Mouse (Mus musculus) MEL (cell line): ENCODE measurements at regions not wholly inside any gene's neighbourhood (a gene's known extent, or its start where the extent isn't known, plus 50 kb on each side); places are given as distances from the start of the nearest gene placed in this dataset.

Experiments
- DNase-seq: peaks from one replicate; pipeline ENCODE4 v3.0.0; 2011; ENCODE audit warnings: low read depth, low spot score
- H3K27ac ChIP-seq: 2 replicates; pipeline ENCODE4 v1.5.1; 2012; ENCODE audit warnings: low read depth, mild to moderate bottlenecking, control low read depth, low read length, moderate library complexity; ENCODE audit not compliant: control insufficient read depth
- H3K27me3 ChIP-seq, 2 experiments: fragments of 150-350 bp in 1 of 2; sonication (generic) in 1 of 2; 2 replicates each; pipeline ENCODE4 v1.6.1; 2012; ENCODE audit warnings: low read length in 2 of 2, mild to moderate bottlenecking in 2 of 2, improper control_type of control experiment in 1 of 2, moderate library complexity in 1 of 2; ENCODE audit not compliant: insufficient read depth in 2 of 2, control insufficient read depth in 1 of 2
- H3K36me3 ChIP-seq, 2 experiments: 2 replicates each; pipeline ENCODE4 v1.6.1; 2012 to 2014; ENCODE audit warnings: low read length in 2 of 2, improper control_type of control experiment in 1 of 2, inconsistent platforms in 1 of 2, mild to moderate bottlenecking in 1 of 2; ENCODE audit not compliant: insufficient read depth in 2 of 2, control insufficient read depth in 1 of 2
- H3K4me1 ChIP-seq, 2 experiments: fragments of 150-350 bp in 1 of 2; sonication (generic) in 1 of 2; 2 replicates each; pipeline ENCODE4 v1.6.1; 2012; ENCODE audit warnings: low read length in 2 of 2, improper control_type of control experiment in 1 of 2, mild to moderate bottlenecking in 1 of 2; ENCODE audit not compliant: insufficient read depth in 2 of 2, control insufficient read depth in 1 of 2
- H3K4me3 ChIP-seq, 2 experiments: fragments of 150-350 bp in 1 of 2; sonication (generic) in 1 of 2; 2 replicates each; pipeline ENCODE4 v1.5.1; 2012; ENCODE audit warnings: low read depth in 2 of 2, low read length in 2 of 2, mild to moderate bottlenecking in 2 of 2, moderate library complexity in 2 of 2, control low read depth in 1 of 2, improper control_type of control experiment in 1 of 2; ENCODE audit not compliant: control insufficient read depth in 1 of 2, insufficient read depth in 1 of 2
- H3K79me2 ChIP-seq: 2 replicates; pipeline ENCODE4 v1.6.1; 2012; ENCODE audit warnings: mild to moderate bottlenecking, low read length, moderate library complexity; ENCODE audit not compliant: control insufficient read depth, poor library complexity, insufficient read depth
- H3K9ac ChIP-seq: 2 replicates; pipeline ENCODE4 v1.6.1; 2012; ENCODE audit warnings: low read depth, mild to moderate bottlenecking, control low read depth, low read length, moderate library complexity; ENCODE audit not compliant: control insufficient read depth, poor library complexity, severe bottlenecking
- H3K9me3 ChIP-seq: fragments of 150-350 bp; sonication (generic); replicated peaks from 2 replicates; pipeline ENCODE4 v1.6.1; 2012; ENCODE audit warnings: mild to moderate bottlenecking, low read length, improper control_type of control experiment, moderate library complexity; ENCODE audit not compliant: insufficient read depth
- BHLHE40 ChIP-seq: IDR thresholded peaks from 2 replicates; pipeline ENCODE4 v1.6.1; 2012; ENCODE audit warnings: low read depth, mild to moderate bottlenecking, inconsistent platforms, low read length, improper control_type of control experiment, borderline replicate concordance
- E2F4 ChIP-seq: IDR thresholded peaks from 2 replicates; pipeline ENCODE4 v1.6.1; 2011; ENCODE audit warnings: low read depth, low read length, improper control_type of control experiment, borderline replicate concordance
- EP300 ChIP-seq, 2 experiments: IDR thresholded peaks; 2 replicates each; pipeline ENCODE4 v1.6.1; 2011; ENCODE audit warnings: improper control_type of control experiment in 2 of 2, low read length in 2 of 2, low read depth in 1 of 2, mild to moderate bottlenecking in 1 of 2
- ETS1 ChIP-seq: IDR thresholded peaks from 2 replicates; pipeline ENCODE4 v1.6.1; 2012; ENCODE audit warnings: low read depth, mild to moderate bottlenecking, inconsistent platforms, low read length, improper control_type of control experiment, moderate library complexity
- GABPA ChIP-seq: IDR thresholded peaks from 2 replicates; pipeline ENCODE4 v1.6.1; 2012; ENCODE audit warnings: low read depth, mild to moderate bottlenecking, inconsistent platforms, low read length, improper control_type of control experiment, moderate library complexity
- GATA1 ChIP-seq: IDR thresholded peaks from 2 replicates; pipeline ENCODE4 v1.6.1; 2011; ENCODE audit warnings: low read depth, low read length, improper control_type of control experiment
- JUND ChIP-seq: IDR thresholded peaks from 2 replicates; pipeline ENCODE4 v1.6.1; 2011; ENCODE audit warnings: low read depth, mild to moderate bottlenecking, improper control_type of control experiment, low read length
- MAFK ChIP-seq: IDR thresholded peaks from 2 replicates; pipeline ENCODE4 v1.6.1; 2011; ENCODE audit warnings: low read depth, mild to moderate bottlenecking, low read length, improper control_type of control experiment, borderline replicate concordance
- MXI1 ChIP-seq: IDR thresholded peaks from 2 replicates; pipeline ENCODE4 v1.6.1; 2011; ENCODE audit warnings: mild to moderate bottlenecking, low read depth, low read length, improper control_type of control experiment
- MYB ChIP-seq: IDR thresholded peaks from 2 replicates; pipeline ENCODE4 v1.6.1; 2011; ENCODE audit warnings: mild to moderate bottlenecking, low read depth, low read length, improper control_type of control experiment
- MYC ChIP-seq: IDR thresholded peaks from 2 replicates; pipeline ENCODE4 v1.6.1; 2011; ENCODE audit warnings: low read depth, mild to moderate bottlenecking, low read length, improper control_type of control experiment, moderate library complexity
- NELFE ChIP-seq: IDR thresholded peaks from 2 replicates; pipeline ENCODE4 v1.6.1; 2011; ENCODE audit warnings: low read depth, low read length, improper control_type of control experiment
- RCOR1 ChIP-seq: IDR thresholded peaks from 2 replicates; pipeline ENCODE4 v1.6.1; 2012; ENCODE audit warnings: low read depth, mild to moderate bottlenecking, inconsistent platforms, low read length, improper control_type of control experiment
- SIN3A ChIP-seq: IDR thresholded peaks from 2 replicates; pipeline ENCODE4 v1.6.1; 2012; ENCODE audit warnings: low read length, improper control_type of control experiment, inconsistent platforms
- SMC3 ChIP-seq: IDR thresholded peaks from 2 replicates; pipeline ENCODE4 v1.6.1; 2011; ENCODE audit warnings: low read depth, low read length, improper control_type of control experiment
- TAL1 ChIP-seq: IDR thresholded peaks from 2 replicates; pipeline ENCODE4 v1.6.1; 2012; ENCODE audit warnings: mild to moderate bottlenecking, inconsistent platforms, low read length, moderate library complexity, mixed read lengths
- TCF12 ChIP-seq: IDR thresholded peaks from 2 replicates; pipeline ENCODE4 v1.6.1; 2014; ENCODE audit warnings: low read depth, mild to moderate bottlenecking, inconsistent platforms, low read length, improper control_type of control experiment, moderate library complexity
- UBTF ChIP-seq: IDR thresholded peaks from 2 replicates; pipeline ENCODE4 v1.6.1; 2012; ENCODE audit warnings: low read depth, mild to moderate bottlenecking, inconsistent platforms, low read length, improper control_type of control experiment, moderate library complexity, borderline replicate concordance; ENCODE audit not compliant: insufficient read depth
- USF1 ChIP-seq: IDR thresholded peaks from 2 replicates; pipeline ENCODE4 v1.6.1; 2014; ENCODE audit warnings: low read depth, mild to moderate bottlenecking, inconsistent platforms, low read length, improper control_type of control experiment, moderate library complexity
- USF2 ChIP-seq, 2 experiments: IDR thresholded peaks; 2 replicates each; pipeline ENCODE4 v1.6.1; 2011 to 2012; ENCODE audit warnings: improper control_type of control experiment in 2 of 2, low read length in 2 of 2, borderline replicate concordance in 1 of 2, inconsistent platforms in 1 of 2, low read depth in 1 of 2, mild to moderate bottlenecking in 1 of 2; ENCODE audit not compliant: insufficient read depth in 1 of 2
- ZKSCAN1 ChIP-seq: IDR thresholded peaks from 2 replicates; pipeline ENCODE4 v1.6.1; 2012; ENCODE audit warnings: low read depth, mild to moderate bottlenecking, inconsistent platforms, low read length, improper control_type of control experiment, moderate library complexity

DNA sequence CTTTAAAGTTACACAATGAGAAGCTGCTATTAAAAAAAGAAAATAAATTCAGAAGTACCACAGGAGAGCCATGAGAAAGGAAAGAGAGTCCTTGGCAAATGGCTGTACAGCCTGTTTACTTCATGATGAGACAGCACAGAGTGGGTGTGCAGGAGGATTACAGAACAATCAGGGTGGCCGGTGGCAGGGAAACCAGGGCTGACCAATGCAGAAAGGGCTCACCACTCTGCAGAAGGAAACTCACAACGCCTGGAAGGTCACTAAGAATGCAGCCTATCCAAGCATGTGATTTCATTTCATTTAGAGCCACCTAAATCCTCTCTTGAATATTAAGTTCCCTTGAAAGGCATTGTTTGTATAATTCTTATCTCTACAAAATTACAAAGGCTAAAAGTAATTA lies 249.3 kb downstream of the Bcl2 start:
- no peaks in the 10 kb centered on the region for H3K79me2 ChIP-seq
- TF ChIP-seq GABPA (no peak), TAL1 (no peak), JUND (no peak), TCF12 (no peak), SMC3 (no peak), UBTF (no peak), MAFK (no peak)
- H3K36me3 ChIP-seq: peaks cover 0 to 60% of the 10 kb centered on the region in 2 experiments; a peak in 2 of 4 replicates
- H3K9me3 ChIP-seq: no peaks in the 10 kb centered on the region
- DNase-seq: no peak
- no peak overlapping the region for H3K27ac ChIP-seq
- no peak overlapping the region for H3K9ac ChIP-seq
- no peaks in the 10 kb centered on the region for H3K27me3 ChIP-seq
- H3K4me1 ChIP-seq: peaks cover 44 to 50% of the 10 kb centered on the region in 2 experiments
- no peak overlapping the region for H3K4me3 ChIP-seq

DNA sequence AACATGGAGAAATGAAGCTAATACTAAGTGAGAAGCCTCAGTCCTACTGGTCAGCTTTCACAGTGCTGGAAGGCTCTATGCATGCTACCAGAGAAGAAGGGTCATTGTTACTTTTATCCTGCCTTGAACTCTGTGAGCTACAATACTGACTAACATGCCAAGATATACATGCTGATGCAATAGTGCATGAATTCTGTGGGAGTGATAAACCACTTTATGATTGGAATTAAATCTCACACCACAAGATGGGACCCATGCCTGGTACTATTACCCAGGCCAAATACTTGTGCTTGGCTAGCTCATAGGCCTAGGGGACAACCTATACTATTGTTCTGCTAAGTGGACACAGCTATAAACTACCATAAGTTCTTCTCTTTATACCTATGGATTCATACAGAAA lies 251.5 kb downstream of the Bcl2 start:
- H3K4me1 ChIP-seq: peaks cover 36 to 48% of the 10 kb centered on the region in 2 experiments
- no peaks in the 10 kb centered on the region for H3K79me2 ChIP-seq
- no peak overlapping the region for H3K27ac ChIP-seq
- H3K4me3 ChIP-seq: no peak overlapping the region
- no peaks in the 10 kb centered on the region for H3K27me3 ChIP-seq
- peaks cover 0 to 53% of the 10 kb centered on the region in 2 experiments; a peak in 2 of 4 replicates for H3K36me3 ChIP-seq
- DNase-seq: no peak
- TF ChIP-seq MXI1: peak; percentile 25; the same call in 1 of the 2 replicates
- TF ChIP-seq EP300 (IDR thresholded peaks at IDR 0.05; ENCODE audit: low read depth in 1 of 2, low read length in 2 of 2): peak in 1 of 2 experiments; percentile 30; a peak in 1 of 4 replicates
- TF ChIP-seq RCOR1: peak; percentile 63; the same call in 1 of the 2 replicates
- TF ChIP-seq E2F4: no peak
- TF ChIP-seq ETS1: peak; percentile 30; the same call in 1 of the 2 replicates
- TF ChIP-seq, all 39 proteins: peak for 4
- Histone ChIP-seq H3K9ac (no peak overlapping the region), H3K9me3 (no peaks in the 10 kb centered on the region)

DNA sequence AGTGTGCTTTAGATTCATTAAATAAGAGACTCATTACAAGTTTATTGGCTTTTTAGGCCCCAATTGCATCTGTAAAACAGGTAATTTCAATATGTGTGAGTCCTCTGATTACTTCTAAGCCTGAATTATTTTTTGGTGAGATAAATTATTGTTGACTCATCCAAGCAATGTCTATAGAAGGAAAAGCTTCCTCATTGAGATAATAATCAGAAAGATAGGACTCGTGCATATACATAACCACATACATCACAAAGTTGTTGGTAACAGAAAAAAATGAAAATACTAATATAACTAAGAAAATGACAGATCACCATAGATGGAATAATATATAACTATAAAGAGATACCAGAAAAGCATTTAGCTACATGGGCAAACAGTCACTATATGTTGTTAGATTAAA lies 252.0 kb downstream of the Bcl2 start:
- peaks cover 31 to 43% of the 10 kb centered on the region in 2 experiments for H3K4me1 ChIP-seq
- H3K36me3 ChIP-seq: peaks cover 0 to 48% of the 10 kb centered on the region in 2 experiments; a peak in 2 of 4 replicates
- H3K9me3 ChIP-seq: no peaks in the 10 kb centered on the region
- TF ChIP-seq EP300 (IDR thresholded peaks at IDR 0.05; ENCODE audit: low read depth in 1 of 2, low read length in 2 of 2): peak; percentile 58 to 65; a peak in 3 of 4 replicates
- peak; percentile 68 for TF ChIP-seq GATA1
- no peak; the same call in 1 of the 2 replicates for TF ChIP-seq SIN3A
- no peak for TF ChIP-seq USF1
- TF ChIP-seq BHLHE40: peak; percentile 76; the same call in 1 of the 2 replicates
- no peak for TF ChIP-seq MYB
- no peak for TF ChIP-seq USF2 (IDR thresholded peaks at IDR 0.05; ENCODE audit: borderline replicate concordance in 1 of 2, insufficient read depth in 1 of 2, low read depth in 1 of 2, low read length in 2 of 2)
- TF ChIP-seq UBTF: no peak
- TF ChIP-seq ZKSCAN1: no peak
- TF ChIP-seq NELFE: no peak
- no peak; the same call in 1 of the 2 replicates for TF ChIP-seq TCF12
- TF ChIP-seq ETS1: 0 out of 2 replicates have a peak, but pooled peaks have one; percentile 33
- TF ChIP-seq MYC: no peak
- H3K9ac ChIP-seq: no peak overlapping the region
- DNase-seq: no peak
- H3K27me3 ChIP-seq: no peaks in the 10 kb centered on the region
- no peak overlapping the region for H3K4me3 ChIP-seq
- no peaks in the 10 kb centered on the region for H3K79me2 ChIP-seq
- H3K27ac ChIP-seq: no peak overlapping the region
